Mouse (Mus musculus) myocyte (in vitro differentiated cells): ENCODE results near the gene Fgd2.
A peak's percentile ranks its signal among the peaks of the same experiment; 100 is the strongest.

Experiments used
- CEBPB ChIP-seq: IDR thresholded peaks from 2 replicates; pipeline ENCODE4 v1.6.1; 2011; ENCODE audit warnings: mild to moderate bottlenecking, moderate library complexity; ENCODE audit not compliant: poor library complexity, insufficient read depth, severe bottlenecking
- E2F4 ChIP-seq: IDR thresholded peaks from one replicate; pipeline ENCODE4 v1.6.1; 2011; ENCODE audit warnings: mild to moderate bottlenecking, control low read depth, moderate library complexity; ENCODE audit not compliant: insufficient read depth
- MAX ChIP-seq: IDR thresholded peaks from one replicate; pipeline ENCODE4 v1.6.1; 2011; ENCODE audit warnings: low read depth, mild to moderate bottlenecking, control low read depth
- MYOD1 ChIP-seq, 3 experiments: IDR thresholded peaks; one replicate each; pipeline ENCODE4 v1.6.1; 2011; ENCODE audit warnings: control low read depth in 2 of 3, low read depth in 2 of 3, mild to moderate bottlenecking in 2 of 3, moderate library complexity in 1 of 3; ENCODE audit not compliant: insufficient read length in 2 of 3, control insufficient read depth in 1 of 3
- MYOG ChIP-seq, 3 experiments: IDR thresholded peaks; one replicate each; pipeline ENCODE4 v1.6.1; 2011; ENCODE audit warnings: control low read depth in 2 of 3, low read depth in 2 of 3, mild to moderate bottlenecking in 2 of 3; ENCODE audit not compliant: insufficient read length in 2 of 3, control insufficient read depth in 1 of 3, insufficient read depth in 1 of 3
- POLR2A ChIP-seq: IDR thresholded peaks from one replicate; pipeline ENCODE4 v1.6.1; 2011; ENCODE audit warnings: low read depth, mild to moderate bottlenecking, control low read depth, moderate library complexity; ENCODE audit not compliant: insufficient read length
- POLR2AphosphoS2 ChIP-seq: IDR thresholded peaks from one replicate; pipeline ENCODE4 v1.6.1; 2011; ENCODE audit warnings: low read depth, control low read depth; ENCODE audit not compliant: insufficient read length
- REST ChIP-seq: IDR thresholded peaks from one replicate; pipeline ENCODE4 v1.6.1; 2011; ENCODE audit warnings: mild to moderate bottlenecking, control low read depth, moderate library complexity; ENCODE audit not compliant: insufficient read depth, insufficient read length
- SRF ChIP-seq: IDR thresholded peaks from one replicate; pipeline ENCODE4 v1.6.1; 2011; ENCODE audit warnings: low read depth; ENCODE audit not compliant: control insufficient read depth, insufficient read length
- TCF12 ChIP-seq: IDR thresholded peaks from one replicate; pipeline ENCODE4 v1.6.1; 2011; ENCODE audit warnings: mild to moderate bottlenecking, control low read depth; ENCODE audit not compliant: poor library complexity, insufficient read depth, severe bottlenecking
- TCF3 ChIP-seq: IDR thresholded peaks from one replicate; pipeline ENCODE4 v1.6.1; 2011; ENCODE audit warnings: low read depth, control low read depth; ENCODE audit not compliant: insufficient read length
- USF1 ChIP-seq: IDR thresholded peaks from one replicate; pipeline ENCODE4 v1.6.1; 2011; ENCODE audit warnings: low read depth, mild to moderate bottlenecking, control low read depth, moderate library complexity

GRCm38 (mm10) chr17:29330671-29331410 is 29.9 kb upstream of the Fgd2 start:
- TF ChIP-seq USF1 (no peak), TCF12 (peak; percentile 85), REST (no peak), MYOD1 (IDR thresholded peaks at IDR 0.05; ENCODE audit: control insufficient read depth in 1 of 3, insufficient read length in 2 of 3, low read depth in 2 of 3) (peak; percentile 78 to 84 (median 79)), POLR2A (no peak), SRF (no peak), E2F4 (no peak), POLR2AphosphoS2 (no peak), MAX (no peak), CEBPB (no peak), MYOG (IDR thresholded peaks at IDR 0.05; ENCODE audit: control insufficient read depth in 1 of 3, insufficient read depth in 1 of 3, insufficient read length in 2 of 3, low read depth in 2 of 3) (peak; percentile 81 to 85 (median 82)), TCF3 (peak; percentile 76)
